Mouse (Mus musculus) layer of hippocampus, adult 9-10 months (tissue): ENCODE measurements around the gene Lin7b.
"Not testable (repeated sequence)": the region's sequence is repeated elsewhere in the genome, so short reads cannot be mapped to it uniquely, and the experiment has no call there.

Experiments
- DNase-seq: peaks from one replicate; pipeline ENCODE4 v3.0.0; 2022; ENCODE audit warnings: low spot score

Lin7b gene

GRCm38 (mm10) chr7:45370475-45371311 lies at the start of gene Lin7b:
TSS of gene Lin7b (minus strand) at chr7:45370583.
- peak; percentile 76 for DNase-seq

DNA sequence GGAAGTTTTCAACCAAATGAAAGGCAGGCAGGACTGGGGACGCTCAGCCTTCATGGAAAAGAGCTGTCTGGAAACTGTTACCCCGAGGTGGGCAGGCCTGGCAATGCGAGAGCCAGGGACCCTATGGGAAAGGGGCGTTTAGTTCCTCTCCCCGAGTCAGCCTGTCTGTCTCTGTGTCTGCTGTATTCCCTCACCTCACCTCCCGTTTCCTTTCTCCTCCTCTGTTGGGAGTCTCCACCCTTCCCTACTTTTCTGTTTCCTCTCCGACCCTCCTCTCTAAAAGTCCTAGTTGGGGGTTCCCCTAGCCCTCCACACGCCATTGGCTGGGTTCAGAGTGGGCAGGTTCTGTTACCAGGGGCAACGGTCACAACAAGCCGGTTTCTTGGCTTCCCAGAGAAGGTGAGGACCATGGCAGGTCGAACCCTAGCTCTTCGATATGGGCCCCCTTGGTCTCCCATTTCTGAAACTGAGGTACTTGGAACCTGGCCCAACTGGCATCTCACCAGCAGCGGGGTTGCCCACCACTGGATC lies 47.6 kb upstream of the Lin7b start:
- DNase-seq = no peak

- no peak for DNase-seq
These were observed 45.3 kb upstream of the Lin7b start for GRCm38 (mm10) chr7:45415636-45416035.

DNA sequence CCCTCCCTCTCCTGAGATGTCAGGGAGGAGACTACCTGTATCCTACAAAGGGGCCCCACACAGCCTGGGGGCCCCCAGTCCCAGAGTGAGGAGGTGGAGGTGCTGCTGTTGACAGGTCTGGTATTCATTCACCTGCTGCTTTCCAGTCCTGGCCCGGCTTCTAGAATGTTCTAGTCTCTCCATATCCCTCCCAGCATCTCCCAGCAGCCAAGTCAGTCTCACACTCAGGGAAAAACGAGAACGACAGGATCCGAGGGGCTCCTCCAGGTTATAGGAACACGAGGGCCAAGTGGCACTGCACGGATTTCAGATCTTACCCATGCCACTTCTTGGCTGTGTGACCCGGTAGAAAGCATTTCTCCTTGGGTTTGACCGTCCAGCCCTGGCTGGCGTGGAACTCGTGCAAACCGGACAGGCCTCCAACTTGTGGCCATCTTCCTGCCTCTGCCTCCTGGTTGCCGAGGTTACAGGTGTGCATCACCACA lies 44.4 kb upstream of the Lin7b start:
- no peak for DNase-seq

DNA sequence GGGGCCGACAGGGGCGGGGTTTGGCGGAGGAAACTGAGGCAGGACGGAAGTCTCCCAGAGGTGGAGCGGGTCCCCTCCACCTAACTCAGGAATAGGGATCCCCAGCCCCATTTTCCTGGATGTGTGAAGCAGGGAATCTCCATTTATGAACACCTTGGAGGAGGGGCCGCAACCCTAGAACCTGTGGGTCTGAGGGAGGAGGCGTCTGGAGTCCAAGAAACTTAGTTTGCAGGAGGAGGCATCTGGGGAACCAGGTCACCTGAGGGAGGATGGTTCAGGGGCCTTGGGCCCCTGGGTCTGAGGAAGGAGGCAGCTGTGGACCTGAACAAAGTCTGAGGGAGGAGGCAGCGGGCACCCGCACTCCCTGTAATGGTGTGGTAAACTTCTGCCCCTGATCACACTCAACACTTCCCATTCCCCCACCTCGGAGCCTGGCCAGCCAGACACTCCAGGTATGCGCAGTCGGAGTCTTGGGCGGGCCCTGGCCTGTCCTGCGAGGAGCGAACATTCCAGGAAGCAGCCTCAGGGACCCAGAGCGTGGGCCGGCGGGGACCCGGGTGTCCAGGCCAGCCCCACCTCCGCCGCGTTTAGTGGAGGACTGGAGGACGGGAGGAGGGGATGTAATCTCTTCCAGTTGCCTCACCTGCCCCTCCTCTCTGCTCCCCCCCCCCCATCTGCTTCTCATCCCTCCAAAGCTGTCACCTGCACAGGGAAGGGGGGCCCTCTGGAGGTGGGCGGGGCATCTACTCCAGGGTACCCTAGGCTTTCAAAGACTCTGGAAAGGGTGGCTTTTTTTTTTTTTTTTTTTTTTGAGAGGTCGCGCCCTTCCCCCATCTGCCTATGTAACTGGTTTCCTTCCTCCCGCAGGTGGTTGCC lies 43.7 kb upstream of the Lin7b start:
- DNase-seq = no peak

GRCm38 (mm10) chr7:45413113-45413863 lies 42.9 kb upstream of the Lin7b start, which contains the start of gene Ntf5:
TSS of gene Ntf5 (plus strand) at chr7:45413695.
- DNase-seq = no peak

GRCm38 (mm10) chr7:45412421-45412820 lies 42.0 kb upstream of the Lin7b start:
- DNase-seq = no peak

- DNase-seq = no peak
These were observed 39.2 kb upstream of the Lin7b start for GRCm38 (mm10) chr7:45409497-45410163.

DNA sequence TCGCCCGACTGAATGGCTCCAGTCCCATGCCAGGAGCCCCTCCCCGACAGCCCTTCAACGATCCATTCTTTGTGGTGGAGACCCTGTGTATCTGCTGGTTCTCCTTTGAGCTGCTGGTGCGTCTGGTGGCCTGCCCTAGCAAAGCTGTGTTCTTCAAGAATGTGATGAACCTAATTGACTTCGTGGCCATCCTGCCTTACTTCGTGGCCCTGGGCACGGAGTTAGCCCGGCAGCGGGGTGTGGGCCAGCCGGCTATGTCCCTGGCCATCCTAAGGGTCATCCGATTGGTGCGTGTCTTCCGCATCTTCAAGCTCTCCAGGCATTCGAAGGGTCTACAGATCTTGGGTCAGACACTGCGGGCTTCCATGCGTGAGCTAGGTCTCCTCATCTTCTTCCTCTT lies 38.6 kb upstream of the Lin7b start:
- no peak for DNase-seq

- no peak for DNase-seq
These were observed 38.0 kb upstream of the Lin7b start for GRCm38 (mm10) chr7:45408351-45408750.

DNA sequence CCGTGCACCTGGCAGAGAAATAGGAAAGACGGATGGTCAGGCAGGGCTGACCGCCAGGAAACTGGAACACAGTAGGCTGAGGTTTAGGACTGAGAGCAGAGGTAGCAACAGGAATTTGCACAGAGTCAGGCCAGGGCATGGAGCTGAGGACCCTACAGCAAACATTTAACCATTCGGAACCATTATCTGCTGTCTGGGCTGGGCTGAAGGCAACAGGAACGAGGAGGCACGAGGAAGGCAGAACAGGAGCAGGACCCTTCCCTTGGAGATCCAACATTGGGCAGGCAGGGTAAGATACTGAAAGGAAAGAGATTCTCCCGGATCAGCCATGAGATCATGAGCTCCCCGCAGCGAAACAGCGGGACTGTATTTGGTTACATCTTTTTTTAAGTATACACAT lies 37.5 kb upstream of the Lin7b start:
- no peak for DNase-seq

DNA sequence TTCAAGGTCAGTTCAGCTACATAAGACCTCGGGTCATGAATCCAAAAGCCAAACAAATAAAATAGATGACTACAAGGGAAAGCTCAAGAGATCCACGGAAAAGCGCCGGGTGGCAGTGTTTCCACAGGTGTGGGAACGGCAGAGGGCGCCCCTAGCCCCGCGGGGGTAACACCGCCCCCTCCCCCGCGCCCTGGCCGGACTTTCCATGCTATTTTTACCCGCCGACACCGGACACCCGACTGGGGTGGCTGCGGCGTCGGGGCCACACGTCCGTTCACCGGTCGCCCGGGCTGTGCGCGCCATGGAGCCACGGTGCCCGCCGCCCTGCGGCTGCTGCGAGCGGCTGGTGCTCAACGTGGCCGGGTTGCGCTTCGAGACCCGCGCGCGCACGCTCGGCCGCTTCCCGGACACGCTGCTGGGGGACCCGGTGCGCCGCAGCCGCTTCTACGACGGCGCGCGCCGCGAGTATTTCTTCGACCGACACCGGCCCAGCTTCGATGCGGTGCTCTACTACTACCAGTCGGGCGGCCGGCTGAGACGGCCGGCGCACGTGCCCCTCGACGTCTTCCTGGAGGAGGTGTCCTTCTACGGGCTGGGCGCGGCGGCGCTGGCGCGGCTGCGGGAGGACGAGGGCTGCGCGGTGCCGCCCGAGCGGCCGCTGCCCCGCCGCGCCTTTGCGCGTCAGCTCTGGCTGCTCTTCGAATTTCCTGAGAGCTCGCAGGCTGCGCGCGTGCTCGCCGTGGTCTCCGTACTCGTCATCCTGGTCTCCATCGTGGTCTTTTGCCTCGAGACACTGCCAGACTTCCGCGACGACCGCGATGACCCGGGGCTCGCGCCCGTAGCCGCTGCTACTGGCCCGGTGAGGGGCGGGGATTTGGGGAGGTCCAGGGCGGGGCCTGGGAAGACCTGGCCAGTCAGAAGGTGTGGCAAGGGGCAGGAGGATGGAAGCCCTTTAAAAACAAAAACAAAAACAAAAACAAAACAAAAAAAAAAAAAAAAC lies 36.1 kb upstream of the Lin7b start:
- DNase-seq = no peak

- peak; percentile 65 for DNase-seq
These were observed 35.0 kb upstream of the Lin7b start, which contains the start of gene Kcna7 for GRCm38 (mm10) chr7:45405091-45406075. TSS of gene Kcna7 (plus strand) at chr7:45405653.

- DNase-seq = no peak
These were observed 33.3 kb upstream of the Lin7b start for GRCm38 (mm10) chr7:45403532-45404261.

DNA sequence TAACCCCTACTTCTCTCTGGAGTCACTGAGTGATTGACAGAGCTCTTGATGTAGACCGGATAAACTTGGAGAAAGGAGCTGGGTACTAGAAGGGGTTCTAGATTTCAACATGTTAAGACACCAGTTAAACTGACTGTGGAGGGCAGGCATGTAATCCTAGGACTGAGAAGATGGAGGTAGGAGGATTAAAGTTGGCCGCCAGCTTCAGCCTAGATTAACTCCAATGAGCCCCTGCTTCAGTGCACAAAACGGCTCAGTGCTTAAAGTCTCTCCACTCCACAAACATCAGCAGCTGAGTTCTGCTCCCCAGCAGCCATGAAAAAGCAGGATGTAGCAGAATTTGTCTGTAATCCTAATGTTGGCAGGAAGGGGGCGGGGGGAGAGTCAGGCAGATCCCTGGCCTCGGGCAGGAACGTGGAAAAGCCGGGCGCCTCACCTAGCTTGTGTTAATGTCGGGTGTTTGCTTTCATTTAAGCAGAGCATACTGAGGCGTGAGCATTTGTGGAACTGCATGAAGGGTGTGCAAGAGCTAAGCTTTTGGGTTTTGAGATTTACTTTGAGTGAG lies 31.2 kb upstream of the Lin7b start:
- no peak for DNase-seq

DNA sequence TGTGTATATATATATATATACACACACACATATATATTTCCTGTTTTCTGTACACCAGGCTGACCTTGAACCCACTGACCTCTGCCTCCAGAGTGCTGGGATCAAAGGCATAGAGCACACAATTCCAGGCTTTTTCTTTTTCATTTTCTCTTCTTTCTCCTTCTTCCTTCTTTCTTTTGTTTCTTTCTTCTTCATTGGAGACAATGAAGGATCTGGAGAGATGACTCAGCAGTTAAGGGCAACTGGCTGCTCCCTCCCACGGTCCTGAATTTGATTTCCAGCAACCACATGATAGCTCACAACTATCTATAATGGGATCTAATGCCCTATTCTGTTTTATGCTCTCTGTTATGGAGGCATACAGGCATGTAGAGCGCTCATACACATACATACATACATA lies 26.4 kb upstream of the Lin7b start:
- no peak for DNase-seq

DNA sequence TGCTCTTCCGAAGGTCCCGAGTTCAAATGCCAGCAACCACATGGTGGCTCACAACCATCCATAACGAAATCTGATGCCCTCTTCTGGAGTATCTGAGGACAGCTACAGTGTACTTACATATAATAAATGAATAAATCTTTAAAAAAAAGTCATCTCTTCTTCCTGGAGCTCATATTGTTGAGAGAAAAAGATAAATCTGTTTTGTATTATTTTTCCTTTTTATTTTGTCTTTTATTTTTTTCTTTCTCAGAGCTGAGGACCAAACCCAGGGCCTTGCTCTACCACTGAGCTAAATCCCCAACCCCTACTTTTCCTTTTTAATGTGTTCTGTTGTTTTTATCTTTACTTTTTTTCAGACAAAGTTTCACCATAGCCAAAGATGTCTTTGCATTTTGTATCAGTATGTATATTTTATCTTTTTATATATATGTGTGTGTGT lies 26.0 kb upstream of the Lin7b start:
- DNase-seq = not testable (repeated sequence)
